In genomic region chr19:40391469-40391868, GRCm38 (mm10) we compare ENCODE assay signal across 8 mouse cellular contexts.
A peak's percentile ranks its signal among the peaks of the same experiment; 100 is the strongest.
DNase-seq lines count a peak whose midpoint lies in the region; ATAC-seq and TF ChIP-seq lines count a peak whose summit lies in the region.

No protein-coding gene starts in this region.

- ATAC-seq in embryonic facial prominence, embryonic 12.5 days (ENCODE audit: insufficient number of reproducible peaks, insufficient read depth, low FRiP score, low TSS enrichment) = peak; percentile 11; the same call in 1 of the 2 replicates
- peak; percentile 37; the same call in 1 of the 2 replicates for ATAC-seq in heart, embryonic 15.5 days (replicated peaks; ENCODE audit: insufficient number of reproducible peaks, insufficient read depth, low FRiP score, low read depth)
- peak; percentile 66; the same call in 1 of the 2 replicates for ATAC-seq in kidney, postnatal 0 days (replicated peaks; ENCODE audit: low FRiP score, low read depth)
- peak; percentile 71 for ATAC-seq in liver, embryonic 13.5 days (ENCODE audit: low read depth)
- ATAC-seq in neural tube, embryonic 12.5 days (ENCODE audit: low FRiP score, low read depth) = peak; percentile 69; the same call in 1 of the 2 replicates
- ATAC-seq in stomach, postnatal 0 days (ENCODE audit: low FRiP score, low TSS enrichment) = peak; percentile 68

- H3K36me3 ChIP-seq in embryonic facial prominence, embryonic 12.5 days = no peaks in the 10 kb centered on the region
- H3K36me3 ChIP-seq in heart, embryonic 15.5 days = peaks cover 14% of the 10 kb centered on the region
- no peaks in the 10 kb centered on the region; the same call in 1 of the 2 replicates for H3K36me3 ChIP-seq in kidney, postnatal 0 days (ENCODE audit: insufficient read depth, low read length)
- H3K36me3 ChIP-seq in liver, embryonic 13.5 days = peaks cover 24% of the 10 kb centered on the region
- peaks cover 9% of the 10 kb centered on the region for H3K36me3 ChIP-seq in neural tube, embryonic 12.5 days
- H3K36me3 ChIP-seq in stomach, postnatal 0 days (ENCODE audit: control insufficient read depth, insufficient read depth, low read length) = no peaks in the 10 kb centered on the region; the same call in 1 of the 2 replicates

- H3K27ac ChIP-seq in bone marrow, adult 2 months (ENCODE audit: control insufficient read depth, insufficient read depth, low read depth, low read length, poor library complexity) = no peak overlapping the region
- no peak overlapping the region for H3K27ac ChIP-seq in embryonic facial prominence, embryonic 12.5 days
- no peak overlapping the region for H3K27ac ChIP-seq in heart, embryonic 15.5 days
- H3K27ac ChIP-seq in kidney, postnatal 0 days = no peak overlapping the region
- H3K27ac ChIP-seq in liver, embryonic 13.5 days = no peak overlapping the region
- no peak overlapping the region for H3K27ac ChIP-seq in neural tube, embryonic 12.5 days
- no peak overlapping the region for H3K27ac ChIP-seq in stomach, postnatal 0 days (replicated peaks)

- DNase-seq in CD8-positive naive resting alpha-beta T cell, adult 2 months (ENCODE audit: low read depth in 2 of 2, low spot score in 2 of 2) = peak; percentile 53 to 67
- peak; percentile 92 for DNase-seq in kidney, postnatal 0 days (ENCODE audit: low spot score)
- DNase-seq in liver, embryonic 13.5 days = peak; percentile 47
- peak; percentile 86 for DNase-seq in stomach, postnatal 0 days (ENCODE audit: low spot score)

- 6% methylated on average over 6 of the region's 6 CpGs for WGBS in bone marrow, adult 2 months
- 16% methylated on average over 6 of the region's 6 CpGs for WGBS in embryonic facial prominence, embryonic 12.5 days
- WGBS in heart, embryonic 15.5 days = 10% methylated on average over 6 of the region's 6 CpGs
- 11% methylated on average over 6 of the region's 6 CpGs for WGBS in kidney, postnatal 0 days
- 18% methylated on average over 6 of the region's 6 CpGs for WGBS in liver, embryonic 13.5 days (ENCODE audit: insufficient replicate concordance)
- WGBS in neural tube, embryonic 12.5 days = 20% methylated on average over 6 of the region's 6 CpGs
- WGBS in stomach, postnatal 0 days = 10% methylated on average over 6 of the region's 6 CpGs

- TF ChIP-seq CTCF in bone marrow, adult 2 months (IDR thresholded peaks at IDR 0.05; ENCODE audit: control insufficient read depth, insufficient read depth, low read length) = peak; percentile 94
- TF ChIP-seq CTCF in kidney, postnatal 0 days (IDR thresholded peaks at IDR 0.05; ENCODE audit: low read depth) = peak; percentile 98
- TF ChIP-seq CTCF in stomach, postnatal 0 days (IDR thresholded peaks at IDR 0.05; ENCODE audit: low read depth) = peak; percentile 97

- no peak overlapping the region for H3K4me3 ChIP-seq in bone marrow, adult 2 months (replicated peaks; ENCODE audit: control insufficient read depth, low read depth, low read length)
- H3K4me3 ChIP-seq in embryonic facial prominence, embryonic 12.5 days = no peak overlapping the region
- H3K4me3 ChIP-seq in heart, embryonic 15.5 days = no peak overlapping the region
- no peak overlapping the region for H3K4me3 ChIP-seq in kidney, postnatal 0 days (replicated peaks; ENCODE audit: low read depth, low read length)
- no peak overlapping the region for H3K4me3 ChIP-seq in liver, embryonic 13.5 days (replicated peaks)
- no peak overlapping the region for H3K4me3 ChIP-seq in neural tube, embryonic 12.5 days
- H3K4me3 ChIP-seq in stomach, postnatal 0 days (ENCODE audit: low read depth, low read length) = no peak overlapping the region

- TF ChIP-seq EP300 in stomach, postnatal 0 days (optimal IDR thresholded peaks at IDR 0.05) = no peak

- H3K9me3 ChIP-seq in embryonic facial prominence, embryonic 12.5 days = no peaks in the 10 kb centered on the region
- no peaks in the 10 kb centered on the region for H3K9me3 ChIP-seq in heart, embryonic 15.5 days (replicated peaks)
- H3K9me3 ChIP-seq in kidney, postnatal 0 days (replicated peaks; ENCODE audit: low read length) = no peaks in the 10 kb centered on the region
- H3K9me3 ChIP-seq in liver, embryonic 13.5 days (replicated peaks) = no peaks in the 10 kb centered on the region
- H3K9me3 ChIP-seq in neural tube, embryonic 12.5 days = no peaks in the 10 kb centered on the region
- no peaks in the 10 kb centered on the region for H3K9me3 ChIP-seq in stomach, postnatal 0 days (ENCODE audit: control insufficient read depth, low read length)

- no peak for TF ChIP-seq POLR2A in bone marrow, adult 2 months (IDR thresholded peaks at IDR 0.05; ENCODE audit: borderline replicate concordance, control insufficient read depth, low read depth, low read length)

- no peak overlapping the region for H3K9ac ChIP-seq in embryonic facial prominence, embryonic 12.5 days
- H3K9ac ChIP-seq in heart, embryonic 15.5 days = 0 out of 2 replicates have a peak overlapping the region, but pooled peaks have one; percentile 22
- H3K9ac ChIP-seq in kidney, postnatal 0 days (ENCODE audit: low read depth, low read length) = no peak overlapping the region
- no peak overlapping the region for H3K9ac ChIP-seq in liver, embryonic 13.5 days
- no peak overlapping the region for H3K9ac ChIP-seq in neural tube, embryonic 12.5 days
- no peak overlapping the region for H3K9ac ChIP-seq in stomach, postnatal 0 days (ENCODE audit: low read length)

- H3K4me1 ChIP-seq in bone marrow, adult 2 months (ENCODE audit: control insufficient read depth, insufficient read depth, low read length) = peaks cover 1% of the 10 kb centered on the region; the same call in 1 of the 2 replicates
- H3K4me1 ChIP-seq in embryonic facial prominence, embryonic 12.5 days = peaks cover 8% of the 10 kb centered on the region; the same call in 1 of the 2 replicates
- H3K4me1 ChIP-seq in heart, embryonic 15.5 days (replicated peaks) = peaks cover 37% of the 10 kb centered on the region
- H3K4me1 ChIP-seq in kidney, postnatal 0 days (replicated peaks; ENCODE audit: insufficient read depth, low read length) = no peaks in the 10 kb centered on the region; the same call in none of the 2 replicates
- peaks cover 14% of the 10 kb centered on the region for H3K4me1 ChIP-seq in liver, embryonic 13.5 days (replicated peaks)
- peaks cover 6% of the 10 kb centered on the region; the same call in 1 of the 2 replicates for H3K4me1 ChIP-seq in neural tube, embryonic 12.5 days
- peaks cover 3% of the 10 kb centered on the region for H3K4me1 ChIP-seq in stomach, postnatal 0 days (replicated peaks; ENCODE audit: control insufficient read depth, insufficient read depth)

- H3K27me3 ChIP-seq in embryonic facial prominence, embryonic 12.5 days = no peaks in the 10 kb centered on the region
- no peaks in the 10 kb centered on the region for H3K27me3 ChIP-seq in heart, embryonic 15.5 days
- H3K27me3 ChIP-seq in kidney, postnatal 0 days (ENCODE audit: insufficient read depth, low read length) = no peaks in the 10 kb centered on the region
- no peaks in the 10 kb centered on the region for H3K27me3 ChIP-seq in liver, embryonic 13.5 days
- no peaks in the 10 kb centered on the region; the same call in 1 of the 2 replicates for H3K27me3 ChIP-seq in neural tube, embryonic 12.5 days (replicated peaks)
- no peaks in the 10 kb centered on the region for H3K27me3 ChIP-seq in stomach, postnatal 0 days (ENCODE audit: control insufficient read depth, insufficient read depth, low read length)

- no peak overlapping the region for H3K4me2 ChIP-seq in embryonic facial prominence, embryonic 12.5 days (replicated peaks)
- no peak overlapping the region for H3K4me2 ChIP-seq in heart, embryonic 15.5 days
- no peak overlapping the region for H3K4me2 ChIP-seq in kidney, postnatal 0 days (ENCODE audit: low read length)
- no peak overlapping the region for H3K4me2 ChIP-seq in liver, embryonic 13.5 days
- no peak overlapping the region for H3K4me2 ChIP-seq in neural tube, embryonic 12.5 days (replicated peaks)
- H3K4me2 ChIP-seq in stomach, postnatal 0 days (replicated peaks; ENCODE audit: low read depth) = no peak overlapping the region

Comparison
In these comparisons a context has a peak if more than half of its experiments do, and no peak if none do; other contexts are left out.
1. ATAC-seq: peak in every context shown above with its lines; median percentile 71 in liver, embryonic 13.5 days; 69 in neural tube, embryonic 12.5 days; 68 in stomach, postnatal 0 days; 66 in kidney, postnatal 0 days; 37 in heart, embryonic 15.5 days; 11 in embryonic facial prominence, embryonic 12.5 days.